16 mouse cellular contexts compared by ENCODE assay signal in the genomic region with DNA sequence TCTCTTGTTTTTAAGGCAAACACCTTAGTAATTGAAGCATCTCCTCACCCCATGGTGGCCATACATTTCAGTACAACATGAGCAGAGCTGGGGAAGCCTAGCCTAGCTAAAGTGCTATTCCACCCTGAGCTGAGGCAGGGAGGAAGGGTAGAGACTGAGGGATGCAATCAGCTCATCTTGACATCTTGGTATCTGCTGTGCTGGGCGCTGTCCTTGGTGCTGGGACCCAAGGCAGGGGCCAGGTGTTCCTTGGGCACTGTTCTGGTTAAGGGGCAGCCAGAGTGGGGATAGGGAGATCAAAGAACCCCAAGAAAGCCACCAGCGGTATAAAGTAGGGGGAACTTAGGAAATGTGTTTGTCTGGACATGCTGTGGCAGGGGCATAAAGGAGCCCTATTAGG.
A peak's percentile ranks its signal among the peaks of the same experiment; 100 is the strongest.
DNase-seq lines count a peak whose midpoint lies in the region; TF ChIP-seq lines count a peak whose summit lies in the region.
"Had no signal": no experiment of that assay in that cellular context is flagged by ENCODE, and none has a peak within 500 bp of the region (broad histone marks: within the 10 kb centered on the region; RNA-seq: fewer than 3 reads in every experiment).

No protein-coding gene starts in this region.

- DNase-seq in adrenal gland, postnatal 25 days = peak; percentile 28
- no peak for DNase-seq in adrenal gland, adult 2 months
- peak; percentile 33 for DNase-seq in ovary, postnatal 36 days (ENCODE audit: low spot score)
- DNase-seq in ovary, postnatal 14 days (ENCODE audit: low spot score) = no peak
- DNase-seq in embryo, embryonic 10.5 days (ENCODE audit: low spot score) = peak; percentile 41
- no peak for DNase-seq in cerebellum, postnatal 4 days (ENCODE audit: low spot score in 2 of 2)
- DNase-seq in midbrain, embryonic 10.5 days (ENCODE audit: low spot score) = no peak
- DNase-seq: adrenal gland, adult 8-10 months; gastrocnemius, adult 2 months; heart, postnatal 14 days; lung, postnatal 36 days had no signal

- no peak overlapping the region for H3ac ChIP-seq in myocyte (ENCODE audit: control insufficient read depth, insufficient read length)

- no peak for TF ChIP-seq POLR2A in myocyte (IDR thresholded peaks at IDR 0.05; ENCODE audit: insufficient read length, low read depth)

- no peaks in the 10 kb centered on the region for H3K9me3 ChIP-seq in midbrain, embryonic 10.5 days (replicated peaks)
- H3K9me3 ChIP-seq: G1E; midbrain, embryonic 15.5 days; stomach, embryonic 15.5 days had no signal

- no peak overlapping the region for H3K4me2 ChIP-seq in myocyte (ENCODE audit: low read depth)
- H3K4me2 ChIP-seq: midbrain, embryonic 15.5 days; stomach, embryonic 15.5 days had no signal

- H3K27me3 ChIP-seq in myocyte (ENCODE audit: control insufficient read depth, insufficient read depth, insufficient read length) = no peaks in the 10 kb centered on the region
- no peaks in the 10 kb centered on the region for H3K27me3 ChIP-seq in midbrain, embryonic 10.5 days (ENCODE audit: low read depth, poor library complexity, severe bottlenecking)
- H3K27me3 ChIP-seq: midbrain, embryonic 15.5 days; stomach, embryonic 15.5 days had no signal

- H3K4me3 ChIP-seq in myocyte = no peak overlapping the region
- H3K4me3 ChIP-seq in midbrain, embryonic 10.5 days = no peak overlapping the region
- H3K4me3 ChIP-seq: gastrocnemius, adult 2 months; midbrain, embryonic 15.5 days; stomach, embryonic 15.5 days had no signal

- no peaks in the 10 kb centered on the region for H3K79me2 ChIP-seq in myocyte (ENCODE audit: control insufficient read depth, insufficient read depth)

- 25% methylated on average over 2 of the region's 2 CpGs for WGBS in midbrain, embryonic 10.5 days

- no peak overlapping the region for H3K27ac ChIP-seq in midbrain, embryonic 10.5 days (replicated peaks)
- H3K27ac ChIP-seq: gastrocnemius, adult 2 months; liver, embryonic 14.5 days; midbrain, embryonic 15.5 days; stomach, embryonic 15.5 days had no signal

- 0 out of 2 replicates have a peak, but pooled peaks cover 2% of the 10 kb centered on the region for H3K4me1 ChIP-seq in midbrain, embryonic 10.5 days
- H3K4me1 ChIP-seq: midbrain, embryonic 15.5 days; stomach, embryonic 15.5 days had no signal

- no peaks in the 10 kb centered on the region for H3K36me3 ChIP-seq in myocyte (ENCODE audit: control insufficient read depth, insufficient read depth)
- H3K36me3 ChIP-seq in midbrain, embryonic 10.5 days = no peaks in the 10 kb centered on the region
- H3K36me3 ChIP-seq: G1E; midbrain, embryonic 15.5 days; stomach, embryonic 15.5 days had no signal

TF ChIP-seq in myocyte, 11 proteins besides CTCF, POLR2A, EP300 and RAD21:
- no peak for TF ChIP-seq TCF12 (IDR thresholded peaks at IDR 0.05; ENCODE audit: insufficient read depth, poor library complexity, severe bottlenecking)
- peak; percentile 98 for TF ChIP-seq REST (IDR thresholded peaks at IDR 0.05; ENCODE audit: insufficient read depth, insufficient read length)
- TF ChIP-seq TCF3 (IDR thresholded peaks at IDR 0.05; ENCODE audit: insufficient read length, low read depth) = no peak
- no peak for TF ChIP-seq USF1 (IDR thresholded peaks at IDR 0.05; ENCODE audit: low read depth)
- TF ChIP-seq MYOD1 (IDR thresholded peaks at IDR 0.05; ENCODE audit: control insufficient read depth in 1 of 3, insufficient read length in 2 of 3, low read depth in 2 of 3) = peak in 1 of 3 experiments; percentile 48
- TF ChIP-seq SRF (IDR thresholded peaks at IDR 0.05; ENCODE audit: control insufficient read depth, insufficient read length, low read depth) = no peak
- no peak for TF ChIP-seq POLR2AphosphoS2 (IDR thresholded peaks at IDR 0.05; ENCODE audit: insufficient read length, low read depth)
- no peak for TF ChIP-seq MAX (IDR thresholded peaks at IDR 0.05; ENCODE audit: low read depth)
- no peak for TF ChIP-seq CEBPB (IDR thresholded peaks at IDR 0.05; ENCODE audit: insufficient read depth, poor library complexity, severe bottlenecking)
- peak in 1 of 3 experiments; percentile 25 for TF ChIP-seq MYOG (IDR thresholded peaks at IDR 0.05; ENCODE audit: control insufficient read depth in 1 of 3, insufficient read depth in 1 of 3, insufficient read length in 2 of 3, low read depth in 2 of 3)
- TF ChIP-seq E2F4 (IDR thresholded peaks at IDR 0.05; ENCODE audit: insufficient read depth) = no peak

Comparison
In these comparisons a context has a peak if more than half of its experiments do, and no peak if none do; other contexts are left out.
1. DNase-seq: peak in adrenal gland, postnatal 25 days (single experiment), ovary, postnatal 36 days (single experiment) and embryo, embryonic 10.5 days (single experiment); none in adrenal gland, adult 2 months (single experiment), ovary, postnatal 14 days (single experiment), cerebellum, postnatal 4 days (0 of 2) and midbrain, embryonic 10.5 days (single experiment).